Mouse (Mus musculus) yolk sac, embryonic 10.5 days (tissue): Measurements from ENCODE around the gene Cpsf6.

ENCODE experiments used
- DNase-seq: peaks from one replicate; pipeline ENCODE4 v3.0.0-alpha.2; 2017; ENCODE audit warnings: low spot score

The Cpsf6 gene

GRCm38 (mm10) chr10:117413562-117414527, 34.0 kb upstream of the Cpsf6 start:
- no peak for DNase-seq

- DNase-seq = no peak
These were observed 32.8 kb upstream of the Cpsf6 start for GRCm38 (mm10) chr10:117412474-117413057.

- DNase-seq = no peak
These were observed 32.1 kb upstream of the Cpsf6 start for GRCm38 (mm10) chr10:117411716-117412473.

GRCm38 (mm10) chr10:117411131-117411530, 31.3 kb upstream of the Cpsf6 start:
- DNase-seq = no peak

GRCm38 (mm10) chr10:117410481-117411048, 30.8 kb upstream of the Cpsf6 start:
- DNase-seq = no peak

GRCm38 (mm10) chr10:117409373-117410354, 29.8 kb upstream of the Cpsf6 start:
- no peak for DNase-seq

GRCm38 (mm10) chr10:117408545-117409372, 28.9 kb upstream of the Cpsf6 start:
- no peak for DNase-seq

- DNase-seq = no peak
These were observed 28.0 kb upstream of the Cpsf6 start for GRCm38 (mm10) chr10:117407734-117408288.

GRCm38 (mm10) chr10:117406843-117407733, 27.3 kb upstream of the Cpsf6 start:
- no peak for DNase-seq

GRCm38 (mm10) chr10:117406283-117406588, 26.4 kb upstream of the Cpsf6 start:
- no peak for DNase-seq

- DNase-seq = no peak
These were observed 25.9 kb upstream of the Cpsf6 start for GRCm38 (mm10) chr10:117405526-117406282.

GRCm38 (mm10) chr10:117404384-117404783, 24.6 kb upstream of the Cpsf6 start:
- DNase-seq = no peak

GRCm38 (mm10) chr10:117403344-117403953, 23.6 kb upstream of the Cpsf6 start:
- no peak for DNase-seq

GRCm38 (mm10) chr10:117402403-117403333, 22.9 kb upstream of the Cpsf6 start:
- DNase-seq = no peak

GRCm38 (mm10) chr10:117401364-117401763, 21.5 kb upstream of the Cpsf6 start:
- no peak for DNase-seq

- no peak for DNase-seq
These were observed 20.6 kb upstream of the Cpsf6 start for GRCm38 (mm10) chr10:117400246-117400954.
